Mouse (Mus musculus) embryonic facial prominence, embryonic 10.5 days (tissue): ENCODE results near the gene Bricd5. TPM values are rescaled to one million over a fixed set of nuclear protein-coding genes. Genes with fewer than 3 reads are reported as not detected.

Experiments
- DNase-seq: peaks from one replicate; pipeline ENCODE4 v3.0.0-alpha.2; 2017; ENCODE audit warnings: low spot score
- H3K27ac ChIP-seq: fragments of 300-500 bp; sonication (generic); replicated peaks from 2 replicates; pipeline ENCODE4 v1.5.1; 2016; ENCODE audit warnings: mild to moderate bottlenecking
- H3K27me3 ChIP-seq: fragments of 300-500 bp; sonication (generic); replicated peaks from 2 replicates; pipeline ENCODE4 v1.6.1; 2016; ENCODE audit warnings: low read depth, mild to moderate bottlenecking; ENCODE audit not compliant: poor library complexity, severe bottlenecking
- H3K36me3 ChIP-seq: fragments of 300-500 bp; sonication (generic); replicated peaks from 2 replicates; pipeline ENCODE4 v1.6.1; 2016; ENCODE audit warnings: mild to moderate bottlenecking, moderate library complexity
- H3K4me1 ChIP-seq: fragments of 300-500 bp; sonication (generic); 2 replicates; pipeline ENCODE4 v1.6.1; 2016
- H3K4me3 ChIP-seq: fragments of 300-500 bp; sonication (generic); 2 replicates; pipeline ENCODE4 v1.5.1; 2016; ENCODE audit warnings: mild to moderate bottlenecking, moderate library complexity
- H3K9me3 ChIP-seq: fragments of 300-500 bp; sonication (generic); 2 replicates; pipeline ENCODE4 v1.6.1; 2016; ENCODE audit warnings: mild to moderate bottlenecking
- WGBS: fragments of 180-500 bp; shearing (Covaris S2); methylation state at CpG from one replicate; pipeline ENCODE4 v1.1.7; 2016; 5-methylcytosine and 5-hydroxymethylcytosine counted together
- polyA plus RNA-seq: library from polyadenylated mRNA; unstranded; fragments of >200 nt; fragmentation: Nextera tagmentation; extraction: Ambion mirVana; gene quantifications from 2 replicates; pipeline ENCODE4 v1.2.1, GENCODE M21; 2016

Bricd5 gene
- polyA plus RNA-seq, 1 experiment from 2014 or later, result 0.36 TPM

- peaks cover 37% of the 10 kb centered on the region for H3K36me3 ChIP-seq
- H3K9me3 ChIP-seq, result no peaks in the 10 kb centered on the region
- no peaks in the 10 kb centered on the region for H3K27me3 ChIP-seq
- peak overlapping the region; percentile 99 for H3K27ac ChIP-seq
- 32% methylated on average over 1 of the region's 1 CpGs for WGBS
- peak overlapping the region; percentile 87 for H3K4me3 ChIP-seq
- no peak for DNase-seq
- peaks cover 28% of the 10 kb centered on the region for H3K4me1 ChIP-seq
These were observed 5.7 kb downstream of the Bricd5 start for GRCm38 (mm10) chr17:24479431-24479830.

DNA sequence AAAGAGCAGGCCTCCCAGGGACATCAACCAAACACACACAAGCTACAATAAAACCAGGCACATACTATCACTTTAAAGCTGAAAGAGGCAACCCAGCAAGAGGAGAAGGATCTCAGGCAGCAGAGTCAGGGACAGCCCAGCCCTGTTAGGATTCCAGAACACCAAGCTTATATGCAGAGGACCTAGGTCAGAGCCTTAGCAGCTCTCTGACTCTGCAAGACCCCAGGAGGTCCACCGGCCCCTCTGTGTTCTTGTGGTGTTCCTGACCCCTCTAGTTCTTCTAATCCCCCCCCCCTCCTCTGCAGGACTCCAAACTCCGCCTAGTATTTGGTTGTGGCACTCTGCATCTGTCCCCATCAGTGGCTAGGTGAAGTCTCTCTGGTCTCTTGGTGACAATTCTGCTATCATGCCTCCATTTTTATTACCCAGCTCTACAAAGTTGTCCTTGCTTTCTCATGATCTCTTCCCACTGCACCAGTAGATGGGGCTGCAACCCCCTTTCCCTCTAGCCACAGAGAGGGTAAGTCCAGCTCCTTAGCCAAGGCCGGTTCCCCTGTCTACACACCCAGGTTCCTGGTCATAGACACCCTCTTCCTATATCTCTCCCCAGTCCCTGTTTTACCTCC lies 6.6 kb downstream of the Bricd5 start:
- no peaks in the 10 kb centered on the region for H3K9me3 ChIP-seq
- peak overlapping the region; percentile 87; the same call in 1 of the 2 replicates for H3K4me3 ChIP-seq
- 0 out of 2 replicates have a peak overlapping the region, but pooled peaks have one; percentile 25 for H3K27ac ChIP-seq
- H3K36me3 ChIP-seq, result peaks cover 28% of the 10 kb centered on the region
- DNase-seq, result no peak
- peaks cover 23% of the 10 kb centered on the region for H3K4me1 ChIP-seq
- H3K27me3 ChIP-seq, result peaks cover 2% of the 10 kb centered on the region; the same call in 1 of the 2 replicates
- WGBS, result 51% methylated on average over 3 of the region's 3 CpGs

- no peaks in the 10 kb centered on the region for H3K9me3 ChIP-seq
- no peak for DNase-seq
- 94% methylated on average over 20 of the region's 20 CpGs for WGBS
- H3K4me1 ChIP-seq, result peaks cover 27% of the 10 kb centered on the region
- H3K4me3 ChIP-seq, result no peak overlapping the region
- no peak overlapping the region for H3K27ac ChIP-seq
- H3K27me3 ChIP-seq, result peaks cover 11% of the 10 kb centered on the region
- peaks cover 19% of the 10 kb centered on the region for H3K36me3 ChIP-seq
These were observed 7.5 kb downstream of the Bricd5 start for GRCm38 (mm10) chr17:24481027-24481815.

DNA sequence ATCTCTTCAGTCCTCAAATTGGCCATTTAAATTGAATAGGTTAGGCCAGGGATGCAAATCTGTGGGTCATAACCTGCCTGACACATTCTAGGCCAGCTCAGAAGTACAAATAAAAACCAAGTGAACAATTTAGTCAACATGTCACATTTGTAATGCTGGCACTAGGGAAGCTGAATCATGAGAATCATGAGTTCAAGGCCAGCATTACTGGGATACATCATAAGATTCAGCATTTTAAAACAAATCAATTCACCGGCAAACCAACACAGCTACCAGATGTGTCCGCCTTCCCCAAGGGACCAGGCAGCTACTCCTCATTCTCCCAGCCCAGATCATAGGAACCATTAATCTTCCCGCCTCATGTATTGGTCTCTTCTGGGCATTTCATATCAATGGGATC lies 9.8 kb downstream of the Bricd5 start:
- 89% methylated on average over 3 of the region's 3 CpGs for WGBS
- Histone ChIP-seq H3K36me3 (no peaks in the 10 kb centered on the region), H3K27me3 (peaks cover 32% of the 10 kb centered on the region), H3K4me3 (no peak overlapping the region), H3K27ac (no peak overlapping the region), H3K4me1 (peaks cover 24% of the 10 kb centered on the region), H3K9me3 (no peaks in the 10 kb centered on the region)
- no peak for DNase-seq

GRCm38 (mm10) chr17:24485090-24485860 lies 11.6 kb downstream of the Bricd5 start:
- H3K36me3 ChIP-seq, result no peaks in the 10 kb centered on the region
- DNase-seq, result peak; percentile 48
- no peak overlapping the region for H3K27ac ChIP-seq
- H3K27me3 ChIP-seq, result peaks cover 48% of the 10 kb centered on the region
- peaks cover 32% of the 10 kb centered on the region for H3K4me1 ChIP-seq
- no peaks in the 10 kb centered on the region for H3K9me3 ChIP-seq
- peak overlapping the region; percentile 17; the same call in 1 of the 2 replicates for H3K4me3 ChIP-seq
- 47% methylated on average over 11 of the region's 11 CpGs for WGBS

DNA sequence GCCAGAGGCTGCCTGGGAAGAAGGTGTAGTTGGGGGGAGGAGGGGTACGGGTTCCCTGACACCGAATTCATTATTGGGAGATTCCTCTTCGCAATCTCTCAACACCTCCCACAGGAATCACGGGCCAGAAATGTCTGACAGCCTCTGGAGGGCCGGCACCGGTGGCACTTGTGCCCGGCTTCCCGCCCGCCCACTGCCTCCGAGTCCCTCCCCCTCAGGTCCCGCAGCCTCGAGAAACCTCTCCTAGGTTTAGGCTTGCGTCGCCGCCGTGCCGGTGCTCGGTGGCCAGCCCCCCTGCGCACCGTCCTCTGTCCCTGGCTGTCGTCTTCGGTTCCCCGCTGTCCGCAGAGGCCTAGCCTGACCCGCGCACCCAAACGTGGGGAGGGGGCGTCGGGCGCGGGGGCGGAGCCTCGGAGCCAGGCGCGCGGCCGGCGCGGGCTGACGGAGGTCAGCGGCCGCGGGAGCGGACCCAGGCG lies 14.5 kb downstream of the Bricd5 start, which contains the start of gene Caskin1:
TSS of gene Caskin1 (plus strand) at position 416 of the 476 bp plus-strand sequence.
- Histone ChIP-seq H3K36me3 (no peaks in the 10 kb centered on the region), H3K27ac (peak within 1 kb of the TSS; percentile 85), H3K4me1 (peaks cover 32% of the 10 kb centered on the region), H3K4me3 (peak within 1 kb of the TSS; percentile 88), H3K27me3 (peaks cover 56% of the 10 kb centered on the region), H3K9me3 (no peaks in the 10 kb centered on the region)
- DNase-seq, result peak; percentile 63
- WGBS, result under 1% methylated on average over 45 of the region's 45 CpGs

- Histone ChIP-seq H3K27ac (peak overlapping the region; percentile 85), H3K27me3 (peaks cover 56% of the 10 kb centered on the region), H3K36me3 (no peaks in the 10 kb centered on the region), H3K9me3 (no peaks in the 10 kb centered on the region), H3K4me1 (peaks cover 32% of the 10 kb centered on the region), H3K4me3 (peak overlapping the region; percentile 88)
- WGBS, result under 1% methylated on average over 81 of the region's 81 CpGs
- peak; percentile 74 for DNase-seq
These were observed 15.1 kb downstream of the Bricd5 start for GRCm38 (mm10) chr17:24488662-24489264.

- DNase-seq, result no peak
- peaks cover 32% of the 10 kb centered on the region for H3K4me1 ChIP-seq
- peaks cover 56% of the 10 kb centered on the region for H3K27me3 ChIP-seq
- H3K9me3 ChIP-seq, result no peaks in the 10 kb centered on the region
- 21% methylated on average over 19 of the region's 19 CpGs for WGBS
- H3K4me3 ChIP-seq, result peak overlapping the region; percentile 88
- no peaks in the 10 kb centered on the region for H3K36me3 ChIP-seq
- peak overlapping the region; percentile 85 for H3K27ac ChIP-seq
These were observed 15.8 kb downstream of the Bricd5 start for GRCm38 (mm10) chr17:24489265-24490030.

DNA sequence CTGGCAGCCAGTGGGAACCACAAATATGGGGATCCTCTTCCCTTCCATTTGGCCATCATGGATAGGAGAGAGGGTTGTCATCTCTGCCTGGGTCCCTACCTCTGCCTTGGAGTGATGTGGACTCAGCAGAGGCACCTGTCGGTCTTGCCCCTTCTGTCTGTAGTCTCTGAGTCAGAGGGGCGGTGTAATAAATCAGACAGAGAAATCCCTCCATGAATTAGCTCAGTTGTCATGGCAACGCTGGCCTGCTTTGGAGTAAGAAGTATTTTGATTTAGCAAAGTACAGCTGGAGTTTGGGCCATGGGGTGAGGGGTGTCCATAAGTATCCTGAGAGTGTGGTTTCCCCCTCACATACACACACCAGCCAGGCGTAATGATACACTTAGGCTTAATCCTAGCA lies 16.7 kb downstream of the Bricd5 start:
- no peaks in the 10 kb centered on the region for H3K36me3 ChIP-seq
- H3K9me3 ChIP-seq, result no peaks in the 10 kb centered on the region
- no peak overlapping the region for H3K4me3 ChIP-seq
- peaks cover 53% of the 10 kb centered on the region for H3K27me3 ChIP-seq
- peaks cover 34% of the 10 kb centered on the region for H3K4me1 ChIP-seq
- DNase-seq, result no peak
- 84% methylated on average over 4 of the region's 4 CpGs for WGBS
- no peak overlapping the region for H3K27ac ChIP-seq

DNA sequence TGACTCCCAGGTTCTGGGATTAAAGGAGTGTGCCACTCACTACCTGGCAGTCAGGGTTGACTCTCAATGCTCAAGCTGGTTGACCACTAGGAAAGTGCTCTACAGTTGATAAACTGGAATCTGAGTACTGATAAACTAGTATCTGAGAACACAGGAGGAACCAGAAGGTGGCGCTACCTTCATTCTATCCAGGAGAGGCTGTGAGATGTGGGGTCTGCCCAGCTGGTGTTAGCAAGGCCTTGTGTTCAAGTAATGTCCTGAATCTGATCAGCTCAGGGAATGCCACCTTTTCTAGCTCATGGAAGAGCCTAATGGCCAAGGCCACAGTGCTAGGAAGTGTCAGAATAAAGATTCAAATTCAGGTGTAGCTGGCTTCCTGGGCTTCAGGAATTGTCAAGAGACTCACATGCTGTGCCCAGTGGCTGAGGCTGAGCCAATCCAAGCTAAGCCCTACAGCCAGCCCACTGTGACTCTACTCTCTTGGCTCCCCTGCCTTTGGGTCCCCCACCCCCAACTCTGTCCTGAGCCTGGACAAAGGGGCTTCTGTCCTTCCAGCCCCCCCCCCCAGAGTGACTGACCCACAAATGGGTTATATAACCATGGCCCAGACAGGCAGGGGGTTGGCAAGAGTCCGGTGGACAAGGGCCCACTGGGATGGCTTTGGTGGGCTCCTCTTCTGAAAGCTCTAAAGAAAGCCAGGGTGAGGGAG lies 21.1 kb downstream of the Bricd5 start:
- Histone ChIP-seq H3K27me3 (peaks cover 14% of the 10 kb centered on the region), H3K27ac (no peak overlapping the region), H3K4me1 (peaks cover 16% of the 10 kb centered on the region), H3K9me3 (no peaks in the 10 kb centered on the region), H3K36me3 (peaks cover 13% of the 10 kb centered on the region), H3K4me3 (no peak overlapping the region)
- peak; percentile 62 for DNase-seq
- 39% methylated on average over 2 of the region's 2 CpGs for WGBS

DNA sequence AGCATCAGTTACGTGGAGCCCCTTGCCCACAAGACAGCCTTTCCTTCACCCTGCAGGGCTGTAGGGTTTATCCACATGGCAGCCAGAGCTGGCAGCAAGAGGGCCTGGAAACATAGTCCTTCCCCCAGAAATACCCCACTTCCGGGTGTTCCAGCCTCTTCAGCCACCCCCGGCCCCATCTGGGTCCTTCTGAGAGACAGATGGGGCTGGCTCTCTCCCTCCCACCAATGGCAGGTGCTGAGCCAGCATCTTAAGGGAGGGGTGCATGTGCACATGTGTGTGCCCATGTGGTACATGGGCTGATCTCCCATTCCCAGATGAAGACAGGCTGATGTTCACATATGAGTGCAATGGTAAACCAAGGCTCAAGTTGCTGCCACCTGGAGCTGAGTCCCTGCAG lies 21.8 kb downstream of the Bricd5 start:
- WGBS, result 87% methylated on average over 3 of the region's 3 CpGs

More for the DNA sequence above, 21.8 kb downstream of the Bricd5 start:
- Histone ChIP-seq H3K4me3 (no peak overlapping the region), H3K36me3 (peaks cover 13% of the 10 kb centered on the region), H3K9me3 (no peaks in the 10 kb centered on the region), H3K27ac (no peak overlapping the region), H3K27me3 (peaks cover 7% of the 10 kb centered on the region), H3K4me1 (0 out of 2 replicates have a peak, but pooled peaks cover 10% of the 10 kb centered on the region)
- DNase-seq, result no peak
